Mouse (Mus musculus) frontal cortex, postnatal 14 days (tissue): Measurements from ENCODE around the gene Cacna2d4.
A peak's percentile ranks its signal among the peaks of the same experiment; 100 is the strongest.

ENCODE experiments used
- DNase-seq, 2 experiments: peaks; one replicate each; pipeline ENCODE4 v3.0.0; 2022; ENCODE audit warnings: low spot score in 2 of 2

The Cacna2d4 gene

DNA sequence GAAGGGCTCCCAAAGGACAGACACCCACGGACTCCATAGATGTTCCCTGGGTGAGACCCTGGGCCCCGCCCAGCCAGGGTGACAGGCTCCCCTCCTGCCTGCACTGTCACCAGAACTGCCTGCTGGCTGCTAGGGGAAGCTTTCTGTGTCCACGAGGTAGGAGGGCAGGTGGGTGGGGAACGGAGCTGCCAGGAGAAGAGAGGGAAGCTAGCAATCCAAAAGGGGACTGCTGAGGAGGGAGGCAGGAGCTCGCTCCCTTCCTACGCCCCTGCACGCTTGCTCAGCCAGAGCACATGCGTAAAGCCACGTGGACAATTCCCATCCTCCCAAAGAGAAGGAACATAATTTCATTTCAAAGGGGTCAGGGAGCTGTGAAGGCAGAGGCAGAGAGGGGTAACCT is 73.8 kb downstream of the Cacna2d4 start:
- peak; percentile 35 to 68 for DNase-seq

DNA sequence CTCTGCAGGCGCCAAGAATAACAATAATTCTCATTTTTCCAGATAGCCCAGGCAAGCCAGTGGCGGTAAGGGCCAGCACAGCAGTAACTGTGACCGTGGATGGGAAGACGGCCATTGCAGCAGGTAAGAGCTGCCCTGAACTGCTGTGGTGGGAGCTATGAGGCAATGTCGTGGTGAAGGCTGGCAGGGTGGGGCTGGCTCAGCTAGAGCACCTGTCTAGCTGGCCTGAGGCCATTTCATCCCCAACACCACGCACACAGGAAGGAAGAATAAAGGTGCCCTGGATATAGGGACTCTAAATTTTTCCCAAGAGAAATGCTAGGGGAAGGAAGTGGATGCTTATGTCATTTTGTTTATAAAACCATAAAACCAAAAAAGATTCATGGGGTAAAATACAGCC is 76.1 kb downstream of the Cacna2d4 start:
- peak in 1 of 2 experiments; percentile 4 for DNase-seq

DNA sequence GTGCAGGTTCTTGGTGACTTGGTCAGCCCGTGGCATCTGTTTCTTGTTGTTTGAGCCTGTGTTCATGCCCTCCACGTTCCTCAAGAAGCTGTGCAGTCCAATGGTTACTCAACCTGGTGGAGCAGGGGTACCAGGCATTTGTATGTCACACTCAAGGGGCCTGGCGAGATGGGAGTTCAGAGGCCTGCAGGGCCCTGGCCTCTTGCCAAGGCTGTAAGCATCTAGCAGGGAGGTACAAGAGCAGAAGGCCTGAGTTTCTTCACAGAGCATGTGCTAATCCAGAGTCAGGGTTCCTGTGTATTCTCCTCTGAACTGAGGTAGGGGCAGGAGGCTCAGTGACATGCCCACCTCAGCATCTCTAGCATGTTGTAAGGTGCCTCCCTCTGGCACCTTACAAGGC is 76.8 kb downstream of the Cacna2d4 start:
- no peak for DNase-seq

DNA sequence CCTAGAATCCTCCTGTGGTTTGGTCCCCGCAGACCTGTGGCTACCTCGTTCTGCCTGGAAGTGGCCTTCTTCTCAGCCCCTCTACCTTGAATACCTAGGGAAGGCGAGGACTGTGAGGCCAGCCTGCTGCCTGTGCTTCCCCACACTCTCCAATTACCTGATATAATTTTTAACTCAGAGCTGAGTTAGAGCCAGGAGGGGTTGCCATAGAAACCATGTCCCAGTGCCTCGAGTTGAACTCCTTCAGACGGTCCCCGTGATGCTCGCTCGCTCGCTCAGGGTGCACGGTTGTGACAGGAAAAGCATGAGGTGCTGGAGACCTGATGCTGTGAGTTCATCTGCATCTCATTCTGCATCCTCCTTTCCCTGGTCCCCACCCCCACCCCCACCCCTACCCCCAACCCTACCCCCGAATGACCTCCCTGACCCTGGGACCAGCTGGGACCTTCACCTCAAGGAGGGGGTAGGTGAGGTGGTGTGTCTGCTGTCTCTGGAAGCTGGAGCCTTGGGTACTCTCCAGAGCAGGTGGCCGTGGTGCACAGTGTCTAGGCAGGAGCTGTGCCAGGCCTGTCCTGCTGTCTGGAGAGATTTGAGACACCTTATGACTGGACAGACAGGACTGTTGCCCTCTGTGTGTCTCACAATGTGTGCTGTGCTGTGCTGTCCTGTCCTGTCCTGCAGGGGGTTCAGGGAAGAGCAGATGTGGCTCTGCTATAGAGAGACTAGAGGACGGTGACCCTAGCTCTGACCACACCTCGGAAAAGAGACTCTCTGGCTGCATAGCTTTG is 77.5 kb downstream of the Cacna2d4 start:
- no peak for DNase-seq

DNA sequence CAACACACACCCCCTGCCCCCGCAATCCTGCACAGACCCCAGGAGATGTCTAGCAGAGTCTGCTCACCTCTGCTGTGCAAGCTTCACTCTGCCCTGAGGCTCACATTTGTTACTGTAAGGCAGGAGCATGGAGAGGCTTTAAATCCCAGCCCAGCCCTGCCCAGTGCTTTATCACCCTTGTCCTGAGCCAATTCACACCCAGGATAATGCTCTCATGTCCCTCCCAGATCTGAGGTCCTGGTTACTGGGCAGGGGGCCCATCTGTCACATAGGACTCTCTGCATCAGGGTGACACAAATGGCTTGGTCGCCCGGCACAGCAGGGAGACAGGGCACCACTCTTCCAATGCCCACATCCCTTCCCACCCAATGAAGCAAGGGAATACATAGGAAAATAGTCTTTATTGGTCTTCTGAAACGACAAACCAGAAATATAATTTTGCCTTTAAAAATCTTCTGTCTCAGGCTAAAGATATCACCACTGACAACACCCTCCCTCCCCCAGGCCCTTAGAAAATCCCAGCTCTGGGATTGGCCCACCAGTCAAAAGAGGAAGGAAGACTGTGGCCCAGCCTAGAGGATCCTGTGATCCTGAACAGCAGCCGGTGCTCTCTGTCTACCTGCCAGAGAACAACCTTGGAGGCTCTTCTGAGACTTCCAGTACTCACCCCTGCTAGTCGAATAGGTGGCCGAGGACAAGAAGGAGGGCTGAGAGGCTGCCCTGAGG is 78.6 kb downstream of the Cacna2d4 start:
- DNase-seq, result no peak

DNA sequence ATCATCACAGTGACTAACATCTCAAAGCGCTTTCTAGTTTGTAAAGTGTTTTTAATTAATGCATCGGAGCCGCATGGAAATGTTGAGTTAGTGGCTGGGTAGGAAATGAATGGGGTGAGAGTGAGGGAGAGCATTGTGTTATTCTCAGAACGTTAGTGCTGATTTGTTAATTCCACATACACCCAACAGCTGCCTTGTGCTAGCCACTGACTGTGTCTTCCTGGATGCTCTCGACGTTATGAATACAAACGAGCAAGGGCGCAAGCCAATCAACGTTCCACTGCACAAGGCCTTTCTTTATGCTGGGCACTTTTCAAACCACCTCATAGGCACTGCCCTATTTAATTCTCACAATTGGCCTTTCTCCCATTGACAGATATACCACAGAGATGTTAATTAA is 82.4 kb downstream of the Cacna2d4 start:
- no peak for DNase-seq

DNA sequence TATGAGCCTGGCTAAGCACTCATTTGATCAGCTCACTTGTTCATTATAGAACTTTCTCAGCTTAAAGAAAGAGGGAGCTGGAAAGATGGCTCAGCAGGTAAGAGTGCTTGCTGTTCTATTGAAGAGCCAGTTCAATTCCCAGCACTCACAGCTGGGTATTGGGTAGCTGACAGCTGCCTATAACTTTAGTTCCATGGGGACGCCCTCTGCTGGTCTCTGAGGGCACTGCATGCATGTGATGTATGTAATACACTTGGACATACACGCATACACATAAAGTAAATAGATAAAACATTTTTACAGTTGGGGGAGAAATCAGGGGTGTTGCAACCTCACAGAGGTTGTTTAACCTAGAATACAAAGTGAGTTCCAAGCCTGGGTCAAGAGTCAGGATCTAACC is 83.0 kb downstream of the Cacna2d4 start:
- DNase-seq, result no peak

DNA sequence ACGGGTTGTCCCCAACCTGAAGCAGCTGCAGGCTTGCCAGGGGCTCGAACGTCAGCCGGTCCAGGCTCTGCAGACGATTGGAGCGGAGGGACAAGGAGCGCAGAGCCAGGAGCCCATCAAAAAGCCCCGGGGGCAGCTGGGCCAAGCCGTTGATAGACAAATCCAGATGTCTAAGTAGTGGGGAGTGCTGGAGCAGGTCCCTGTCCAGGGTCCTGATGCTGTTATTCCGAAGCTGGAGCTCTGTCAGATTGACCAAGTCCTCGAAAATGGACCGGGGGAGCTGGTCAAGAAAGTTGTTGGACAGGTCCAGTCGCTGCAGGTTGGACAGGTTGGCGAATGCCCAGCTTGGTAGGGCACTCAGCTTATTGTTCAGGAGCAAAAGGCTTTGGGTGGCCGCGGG is 84.2 kb downstream of the Cacna2d4 start:
- DNase-seq, result no peak

DNA sequence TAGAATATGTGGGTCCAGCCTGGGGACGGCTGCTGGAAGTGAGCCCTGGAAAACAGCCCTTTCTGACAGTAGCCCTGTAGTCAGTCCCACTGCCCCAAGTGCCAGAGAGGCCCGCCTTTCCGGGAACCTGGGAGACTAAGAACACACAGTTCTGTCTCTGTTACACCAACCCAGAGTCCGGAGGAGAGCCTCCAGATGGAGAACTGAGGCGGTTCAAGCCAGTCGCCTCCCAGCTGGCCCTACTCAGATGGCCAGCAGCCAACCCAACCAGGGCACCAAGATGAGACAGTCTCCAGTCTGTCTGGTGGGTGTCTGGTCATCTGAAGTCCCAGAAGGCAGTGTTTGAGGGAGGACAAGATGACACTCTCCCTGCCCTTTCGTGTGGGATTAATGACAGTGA is 85.4 kb downstream of the Cacna2d4 start:
- DNase-seq, result no peak

DNA sequence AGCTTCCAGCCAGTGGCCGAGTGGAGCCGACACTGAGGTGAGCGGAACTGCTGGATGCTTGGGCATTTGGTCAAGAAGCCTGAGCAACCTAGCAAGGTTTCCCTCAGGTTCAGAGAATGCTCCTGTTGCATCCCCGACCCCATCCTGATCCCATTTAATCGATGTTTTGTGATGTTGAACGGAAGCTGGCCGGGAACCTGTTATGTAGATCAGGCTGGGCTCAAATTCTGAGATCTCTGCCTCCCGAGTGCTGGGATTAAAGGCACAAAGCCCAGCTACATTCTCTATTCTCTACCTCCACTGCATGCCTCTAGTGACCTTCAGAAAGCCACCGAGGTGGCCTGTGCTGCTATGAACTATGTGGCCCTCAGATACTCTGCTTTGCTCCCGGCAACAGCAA is 88.5 kb downstream of the Cacna2d4 start:
- no peak for DNase-seq

DNA sequence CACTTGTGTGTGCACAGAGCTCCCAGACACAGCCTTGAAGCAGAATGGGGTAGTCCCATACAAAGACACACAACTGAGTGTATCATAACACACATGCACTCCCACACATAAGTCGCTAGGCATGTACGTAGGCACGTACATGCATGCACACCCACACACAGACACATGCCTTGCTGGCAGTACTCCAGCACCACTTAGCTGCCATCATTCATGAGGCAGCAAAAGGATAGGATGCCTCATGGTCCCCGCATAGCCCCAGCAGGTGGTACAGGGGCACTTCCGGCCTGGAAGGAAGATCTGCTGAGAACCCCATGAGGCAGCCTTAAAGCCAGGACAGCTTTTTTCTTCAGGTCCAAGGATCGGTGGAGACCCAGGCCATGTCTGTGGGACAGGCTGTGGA is 89.7 kb downstream of the Cacna2d4 start:
- no peak for DNase-seq

DNA sequence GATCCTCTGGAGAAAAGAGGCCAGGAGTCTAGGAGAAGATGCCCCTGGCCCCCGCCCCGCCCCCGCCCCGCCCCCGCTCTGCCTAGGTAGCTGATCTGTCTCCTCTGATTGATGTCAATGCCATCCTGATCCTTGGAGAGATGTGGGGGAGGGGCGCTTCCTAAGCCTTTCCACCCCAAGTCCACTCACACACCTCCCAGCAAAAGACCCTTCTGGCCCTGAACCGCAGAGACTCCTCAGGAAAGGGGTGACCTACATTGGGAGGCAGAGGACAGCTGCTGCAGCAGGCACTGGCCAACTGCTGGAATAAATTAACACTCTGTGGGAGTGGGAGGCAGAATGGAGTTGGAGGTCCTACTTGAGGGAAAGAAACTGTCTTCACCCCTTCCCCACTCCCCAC is 90.2 kb downstream of the Cacna2d4 start:
- no peak for DNase-seq

DNA sequence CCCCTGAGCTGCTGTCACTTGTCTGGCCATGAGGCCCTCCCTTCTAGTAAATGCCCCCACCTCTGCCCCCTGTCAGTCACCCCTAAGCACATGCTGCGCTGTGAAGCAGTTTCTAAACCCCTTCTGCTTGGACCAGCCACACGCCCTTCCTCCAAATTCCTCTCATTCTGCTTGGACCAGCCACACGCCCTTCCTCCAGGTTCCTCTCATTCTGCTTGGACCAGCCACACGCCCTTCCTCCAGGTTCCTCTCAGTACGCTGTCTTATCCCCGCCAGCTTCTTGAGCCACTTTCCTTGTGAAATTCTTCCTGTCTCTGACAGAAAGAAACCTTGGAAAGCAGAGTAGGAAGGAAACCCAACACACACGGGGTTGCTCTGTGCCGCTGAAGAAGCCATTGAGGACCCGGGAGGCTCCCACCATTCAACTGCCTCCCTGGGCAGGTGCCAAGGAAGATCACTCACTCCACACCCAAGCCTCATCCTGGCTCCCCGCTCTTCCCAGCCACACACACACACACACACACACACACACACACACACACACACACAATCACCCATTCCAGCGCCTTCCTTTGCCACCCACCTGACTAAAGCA is 92.3 kb downstream of the Cacna2d4 start:
- DNase-seq, result no peak

DNA sequence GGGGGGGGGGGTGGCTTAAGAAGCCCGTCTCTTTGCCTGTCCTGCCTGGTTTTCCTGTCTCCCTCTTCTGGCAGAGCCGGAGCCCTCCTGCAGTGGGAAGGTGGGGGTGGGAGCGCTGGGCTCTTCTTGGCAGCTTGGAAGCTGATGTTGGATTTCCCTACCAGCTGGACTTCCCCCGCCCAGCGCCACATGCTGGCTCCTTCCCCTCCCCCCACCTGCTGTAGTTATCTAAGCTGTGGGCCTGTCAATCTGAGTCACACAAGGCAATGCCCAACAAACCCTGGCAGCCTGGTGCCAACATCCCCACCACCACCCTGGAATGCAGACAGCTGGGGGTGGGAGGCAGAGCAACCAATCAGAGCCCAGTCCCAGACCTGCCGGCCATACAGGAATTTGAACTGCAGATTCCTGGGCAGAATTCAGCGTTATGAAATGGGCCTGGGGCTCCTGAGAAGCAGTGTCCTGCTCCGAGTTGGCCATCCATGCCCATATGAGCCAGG is 92.9 kb downstream of the Cacna2d4 start:
- DNase-seq, result peak; percentile 76 to 89

DNA sequence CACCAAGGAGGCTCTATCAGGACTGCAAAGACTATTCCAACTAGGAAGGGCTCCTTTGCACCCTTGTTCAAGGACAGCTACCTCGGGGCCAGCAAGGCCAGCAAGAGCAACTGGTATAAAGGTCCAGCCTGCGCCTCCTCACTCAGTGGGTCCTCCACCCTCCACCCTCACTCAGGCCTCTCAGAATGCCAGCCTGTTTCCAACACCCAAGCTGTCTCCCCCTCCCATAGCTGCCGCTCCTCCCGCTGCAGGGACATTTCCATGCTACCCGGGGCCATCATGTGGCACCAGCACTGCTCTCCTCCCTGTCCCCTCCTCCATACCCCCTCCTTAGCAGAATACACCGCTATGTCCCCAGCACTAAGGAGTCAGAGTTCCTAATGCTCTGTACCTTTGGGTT is 93.6 kb downstream of the Cacna2d4 start:
- no peak for DNase-seq

DNA sequence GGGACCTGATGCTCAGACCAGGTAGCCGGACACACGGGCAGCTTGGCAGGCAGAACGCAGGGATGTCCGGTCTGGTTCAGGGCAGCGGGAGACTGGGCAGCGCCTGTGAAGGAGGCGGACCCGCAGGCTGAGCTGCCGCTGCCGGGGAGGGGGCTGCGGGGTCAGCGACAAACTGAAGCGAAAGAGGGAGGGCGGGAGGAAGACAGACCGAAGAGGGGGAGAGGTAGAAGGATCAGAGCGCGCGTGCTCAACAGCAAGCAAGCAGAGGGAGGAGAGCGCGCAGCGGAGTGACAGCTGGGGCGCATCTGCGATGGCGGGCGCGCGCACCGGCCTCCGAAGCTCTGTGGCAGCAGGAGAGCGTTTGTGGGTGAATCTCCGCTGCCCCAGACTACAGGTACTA is 94.2 kb downstream of the Cacna2d4 start, which contains the start of gene Lrtm2:
Gene Lrtm2, minus strand, starts transcription at position 261 of the 400 bp plus-strand sequence.
- peak in 1 of 2 experiments; percentile 57 for DNase-seq

DNA sequence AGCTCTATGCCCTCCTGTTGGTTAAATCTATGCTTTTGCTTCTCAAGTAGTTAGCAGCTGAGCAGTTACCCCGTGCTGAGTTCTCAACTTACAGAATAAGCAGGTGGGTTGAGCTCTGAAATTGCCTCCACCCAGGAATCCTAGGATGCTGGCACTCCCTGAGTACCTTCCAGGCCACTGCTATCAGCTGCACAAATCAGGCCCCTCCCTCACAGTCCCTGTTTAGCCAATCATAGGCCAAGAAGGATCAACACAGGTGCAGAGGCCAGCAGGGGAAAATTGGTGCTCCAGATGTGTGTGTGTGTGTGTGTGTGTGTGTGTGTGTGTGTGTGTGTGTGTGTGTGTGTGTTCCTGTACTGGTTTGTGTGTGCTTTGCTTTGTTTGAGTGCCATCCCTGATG is 95.8 kb downstream of the Cacna2d4 start:
- DNase-seq, result no peak

DNA sequence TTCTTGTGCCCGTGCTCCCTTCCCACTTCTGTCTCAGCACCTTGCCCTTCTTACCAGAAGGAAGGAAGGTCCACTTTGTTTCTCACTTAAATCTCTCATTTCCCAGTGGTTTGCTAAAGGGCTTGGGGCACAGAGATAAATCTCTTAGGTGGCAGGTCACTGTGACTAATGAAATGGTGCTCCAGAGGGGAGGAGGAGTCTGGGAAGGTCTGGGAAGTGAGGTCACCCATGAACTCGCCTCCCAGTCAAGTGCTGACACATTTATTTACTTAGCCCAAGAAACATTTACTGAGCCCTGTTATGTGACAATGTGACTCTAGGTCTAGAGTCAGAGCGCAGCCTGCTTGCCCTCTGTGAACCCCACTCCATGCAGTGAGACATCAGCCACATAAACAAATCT is 96.9 kb downstream of the Cacna2d4 start:
- DNase-seq, result no peak

DNA sequence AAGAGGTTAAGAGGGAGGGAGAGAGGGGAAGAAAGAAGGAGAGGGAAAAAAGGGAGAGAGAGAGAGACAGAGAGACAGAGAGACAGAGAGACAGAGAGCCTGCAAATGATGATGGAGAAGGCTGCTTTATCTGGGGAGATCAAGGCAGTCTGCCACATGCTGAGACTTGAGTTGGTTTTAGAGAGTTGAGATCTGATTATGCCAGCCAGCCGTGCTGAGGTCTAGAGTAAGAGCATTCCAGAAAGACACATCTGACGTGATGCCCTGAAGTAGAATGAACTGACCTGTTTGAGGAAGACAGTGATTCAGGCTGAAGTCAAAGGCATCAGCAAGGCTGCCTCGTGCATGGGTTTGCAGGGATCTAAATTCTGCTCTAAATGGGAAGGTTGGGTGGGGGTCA is 97.5 kb downstream of the Cacna2d4 start:
- DNase-seq, result no peak

DNA sequence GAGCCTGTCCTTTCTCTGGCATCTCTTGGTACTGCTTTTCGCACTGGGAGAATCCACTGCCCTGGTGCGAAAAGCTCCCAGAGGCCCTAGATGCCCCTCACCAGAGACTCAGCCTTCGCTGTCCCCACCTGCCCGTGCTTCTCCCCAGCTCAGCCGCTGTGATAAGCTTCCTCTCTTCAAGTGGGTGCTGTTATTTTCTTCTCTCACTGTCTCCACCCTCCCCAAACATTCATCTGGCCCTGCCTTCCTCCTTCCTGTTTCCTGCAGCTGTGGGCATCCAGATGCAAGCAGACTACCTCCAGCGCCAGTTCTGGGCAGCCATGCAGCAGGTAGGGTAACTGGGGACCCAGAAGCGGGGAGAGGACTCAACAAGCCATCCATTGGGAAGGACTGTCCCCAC is 99.8 kb downstream of the Cacna2d4 start:
- DNase-seq, result no peak

DNA sequence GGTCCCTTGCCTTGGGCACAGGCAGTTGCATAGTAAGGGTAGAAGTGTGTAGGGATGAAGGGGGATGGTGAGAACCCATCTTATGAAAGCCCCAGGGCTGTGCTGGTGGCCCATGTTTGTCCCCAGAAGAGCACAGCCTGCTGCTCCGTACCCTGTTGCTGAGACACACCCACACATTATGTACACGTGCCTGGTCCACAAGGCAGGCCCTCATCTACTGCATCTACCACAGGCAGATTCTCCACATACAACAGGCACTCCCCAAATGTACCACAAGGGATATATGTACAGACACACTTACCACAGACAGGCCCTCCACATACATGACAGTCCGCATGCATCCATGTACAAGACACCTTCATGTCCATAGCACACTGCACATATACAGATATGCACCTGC is 101.0 kb downstream of the Cacna2d4 start:
- DNase-seq, result no peak

DNA sequence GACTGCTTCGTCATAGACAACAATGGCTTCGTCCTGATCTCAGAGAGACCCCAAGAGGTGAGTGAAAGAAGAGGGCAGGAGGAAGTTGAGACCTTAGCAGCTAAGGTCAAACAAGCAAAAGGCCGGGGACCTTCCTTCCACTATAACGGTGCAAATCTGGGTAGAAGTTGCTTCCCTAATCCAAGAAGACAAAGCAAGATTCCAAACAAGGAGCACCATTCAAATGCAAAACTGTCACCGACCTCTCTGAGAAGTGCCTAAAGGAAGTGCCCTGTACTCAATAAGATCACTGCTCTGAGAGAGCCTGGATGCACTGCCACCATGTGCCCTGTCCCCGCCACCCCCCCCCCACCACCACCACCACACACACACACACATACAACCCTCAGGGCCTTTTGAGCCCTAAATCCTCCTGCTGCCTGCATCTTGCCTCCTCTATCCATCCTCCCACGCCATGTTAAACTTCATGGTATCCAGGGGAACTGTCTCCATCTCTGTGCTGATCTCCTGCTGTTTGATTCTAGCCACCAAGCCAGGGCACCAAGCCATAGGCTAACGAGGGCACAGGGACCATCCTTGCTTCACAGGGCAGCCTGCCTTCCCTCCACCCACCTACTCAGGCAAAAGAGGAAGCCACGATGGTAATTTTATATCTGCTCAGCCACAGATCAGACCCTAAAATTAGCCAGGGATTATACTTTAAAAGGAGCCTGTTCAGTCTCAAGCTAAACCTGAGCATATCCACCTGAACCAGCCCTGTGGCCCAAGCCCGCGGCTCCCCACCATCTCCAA is 102.0 kb downstream of the Cacna2d4 start:
- DNase-seq, result no peak
